Mouse (Mus musculus): Measurements from ENCODE around the gene Alg13. TPM values are rescaled to one million over a fixed set of nuclear protein-coding genes. Genes with fewer than 3 reads are reported as not detected.

Gene Alg13
- total and polyA plus RNA-seq, 2 experiments from 2014 or later = 7.0 to 8.4 TPM

- 83% methylated on average over 1 of the region's 1 CpGs for WGBS
- H3K4me2 ChIP-seq (ENCODE audit: low read depth, low read length) = no peak overlapping the region
- H3K9me3 ChIP-seq (replicated peaks; ENCODE audit: control insufficient read depth, low read length) = no peaks in the 10 kb centered on the region
- H3K27me3 ChIP-seq (ENCODE audit: control insufficient read depth, insufficient read depth, low read length) = no peaks in the 10 kb centered on the region
- TF ChIP-seq CTCF (IDR thresholded peaks at IDR 0.05; ENCODE audit: low read depth) (no peak), EP300 (IDR thresholded peaks at IDR 0.05; ENCODE audit: low read depth) (no peak)
- H3K27ac ChIP-seq (ENCODE audit: low read depth) = no peak overlapping the region
- no peak overlapping the region for H3K4me3 ChIP-seq (ENCODE audit: low read depth, low read length)
- no peak overlapping the region for H3K9ac ChIP-seq (replicated peaks; ENCODE audit: low read depth, low read length)
- DNase-seq (ENCODE audit: low spot score) = no peak
- ATAC-seq (ENCODE audit: insufficient read depth, low read depth) = no peak
- H3K4me1 ChIP-seq (ENCODE audit: control insufficient read depth, insufficient read depth) = no peaks in the 10 kb centered on the region
- H3K36me3 ChIP-seq (replicated peaks; ENCODE audit: control insufficient read depth, insufficient read depth, low read length) = no peaks in the 10 kb centered on the region
Measured at GRCm38 (mm10) chrX:144421091-144421490, 103.5 kb downstream of the Alg13 start.

DNA sequence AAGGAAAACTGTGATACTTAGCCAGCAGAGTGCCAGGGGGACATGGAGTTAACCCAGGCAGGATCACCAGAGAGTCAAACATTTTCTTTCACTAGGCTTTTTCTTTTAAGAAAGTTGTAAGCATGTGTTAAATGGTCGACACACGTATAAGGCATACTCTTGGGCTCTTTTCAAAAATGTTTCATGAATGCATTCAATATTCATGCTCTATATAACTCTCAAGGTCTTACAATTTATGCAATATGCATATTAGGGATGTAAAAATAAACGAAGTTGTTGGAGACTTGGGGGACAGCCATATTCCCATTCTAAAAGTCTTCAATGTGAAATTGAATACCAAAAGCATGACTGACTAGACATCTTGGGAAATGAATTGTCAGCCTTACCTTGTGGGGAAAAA is 106.2 kb downstream of the Alg13 start:
- ATAC-seq (ENCODE audit: insufficient read depth, low read depth) (no peak), DNase-seq (ENCODE audit: low spot score) (no peak)
- no peak overlapping the region for H3K4me3 ChIP-seq (ENCODE audit: low read depth, low read length)
- no peaks in the 10 kb centered on the region for H3K36me3 ChIP-seq (replicated peaks; ENCODE audit: control insufficient read depth, insufficient read depth, low read length)
- H3K9me3 ChIP-seq (replicated peaks; ENCODE audit: control insufficient read depth, low read length) = no peaks in the 10 kb centered on the region
- H3K4me1 ChIP-seq (ENCODE audit: control insufficient read depth, insufficient read depth) = no peaks in the 10 kb centered on the region
- no peak overlapping the region for H3K4me2 ChIP-seq (ENCODE audit: low read depth, low read length)
- H3K27ac ChIP-seq (ENCODE audit: low read depth) = no peak overlapping the region
- WGBS = 68% methylated on average over 3 of the region's 3 CpGs
- H3K9ac ChIP-seq (replicated peaks; ENCODE audit: low read depth, low read length) = no peak overlapping the region
- H3K27me3 ChIP-seq (ENCODE audit: control insufficient read depth, insufficient read depth, low read length) = no peaks in the 10 kb centered on the region
- TF ChIP-seq CTCF (IDR thresholded peaks at IDR 0.05; ENCODE audit: low read depth) = no peak
- no peak for TF ChIP-seq EP300 (IDR thresholded peaks at IDR 0.05; ENCODE audit: low read depth)

Small RNA genes lying within 50 kb of the gene (microRNA-seq; reads per million reads assigned to microRNA genes)
- gene Mir680-2 = not detected

Other genes with a start within 250 kb of the Alg13 start
- not detected in 2 replicates for gene A730046J19Rik, start 164.1 kb upstream of the Alg13 start, total RNA-seq (2014; rRNA removed; ENCODE audit: low replicate concordance)
- gene A730046J19Rik, start 164.1 kb upstream of the Alg13 start, polyA plus RNA-seq (2015; fragmentation: Nextera tagmentation; extraction: Ambion mirVana) = 0.23 and 0.34 TPM in 2 replicates
- 0.04 TPM in 1 of 2 replicates, not detected in the other for gene Trpc5os, start 138.8 kb downstream of the Alg13 start, total RNA-seq (2014; rRNA removed; ENCODE audit: low replicate concordance)
- 0.03 TPM in 1 of 2 replicates, not detected in the other for gene Trpc5os, start 138.8 kb downstream of the Alg13 start, polyA plus RNA-seq (2015; fragmentation: Nextera tagmentation; extraction: Ambion mirVana)

Measured in heart, postnatal 0 days (tissue).